Mouse (Mus musculus): ENCODE measurements around the gene Tes. TPM values are rescaled to one million over a fixed set of nuclear protein-coding genes. Genes with fewer than 3 reads are reported as not detected.
A peak's percentile ranks its signal among the peaks of the same experiment; 100 is the strongest.

Tes gene
- total RNA-seq, 2 experiments from 2014 or later = 0.69 to 2.6 TPM

GRCm38 (mm10) chr6:17082800-17083199 lies 17.9 kb downstream of the Tes start:
- no peak for TF ChIP-seq CTCF (IDR thresholded peaks at IDR 0.05)
- no peak for DNase-seq
- Histone ChIP-seq H3K27ac (no peak overlapping the region), H3K4me3 (no peak overlapping the region)
- intact Hi-C loops (cut with DNase I) = no loop called here

- TF ChIP-seq CTCF (IDR thresholded peaks at IDR 0.05) = peak; percentile 85
- DNase-seq = peak; percentile 78
- Histone ChIP-seq H3K27ac (no peak overlapping the region), H3K4me3 (no peak overlapping the region)
- intact Hi-C loops (cut with DNase I) = loop anchor here (1.0 kb wide), 1 partner anchor 60 kb away; no protein-coding TSS in a partner anchor
Measured at GRCm38 (mm10) chr6:17087485-17087884, 22.5 kb downstream of the Tes start.

GRCm38 (mm10) chr6:17097301-17097700 lies 32.4 kb downstream of the Tes start:
- no peak overlapping the region for H3K4me3 ChIP-seq
- no peak overlapping the region for H3K27ac ChIP-seq
- TF ChIP-seq CTCF (IDR thresholded peaks at IDR 0.05) = no peak
- no peak for DNase-seq
- intact Hi-C loops (cut with DNase I) = no loop called here

- Histone ChIP-seq H3K27ac (no peak overlapping the region), H3K4me3 (no peak overlapping the region)
- TF ChIP-seq CTCF (IDR thresholded peaks at IDR 0.05) = no peak
- DNase-seq = no peak
- intact Hi-C loops (cut with DNase I) = no loop called here
Measured at GRCm38 (mm10) chr6:17098559-17098958, 33.6 kb downstream of the Tes start.

- no peak overlapping the region for H3K27ac ChIP-seq
- intact Hi-C loops (cut with DNase I) = no loop called here
- peak overlapping the region; percentile 45 for H3K4me3 ChIP-seq
- TF ChIP-seq CTCF (IDR thresholded peaks at IDR 0.05) = no peak
- DNase-seq = no peak
Measured at GRCm38 (mm10) chr6:17099477-17100130, 34.7 kb downstream of the Tes start.

GRCm38 (mm10) chr6:17105714-17106113 lies 40.8 kb downstream of the Tes start:
- H3K4me3 ChIP-seq = no peak overlapping the region
- intact Hi-C loops (cut with DNase I) = loop anchor here (1.0 to 5.0 kb wide), 3 partner anchors 254 to 483 kb away; partner anchors contain the start of gene Met
- TF ChIP-seq CTCF (IDR thresholded peaks at IDR 0.05) = peak; percentile 91
- DNase-seq = peak; percentile 25
- H3K27ac ChIP-seq = no peak overlapping the region

GRCm38 (mm10) chr6:17106493-17106892 lies 41.5 kb downstream of the Tes start:
- no peak for TF ChIP-seq CTCF (IDR thresholded peaks at IDR 0.05)
- intact Hi-C loops (cut with DNase I) = loop anchor here (5.0 kb wide), 1 partner anchor 356 kb away; the partner anchor contains the start of gene Met
- no peak overlapping the region for H3K27ac ChIP-seq
- no peak overlapping the region for H3K4me3 ChIP-seq
- DNase-seq = no peak

- intact Hi-C loops (cut with DNase I) = loop anchor here (5.0 kb wide), 1 partner anchor 353 kb away; the partner anchor contains the start of gene Met
- DNase-seq = no peak
- no peak for TF ChIP-seq CTCF (IDR thresholded peaks at IDR 0.05)
- H3K4me3 ChIP-seq = no peak overlapping the region
- peak overlapping the region; percentile 12; the same call in 1 of the 2 replicates for H3K27ac ChIP-seq
Measured at GRCm38 (mm10) chr6:17109204-17109603, 44.3 kb downstream of the Tes start.

- peak overlapping the region; percentile 69 for H3K27ac ChIP-seq
- peak overlapping the region; percentile 46; the same call in 1 of the 2 replicates for H3K4me3 ChIP-seq
- TF ChIP-seq CTCF (IDR thresholded peaks at IDR 0.05) = peak; percentile 70
- intact Hi-C loops (cut with DNase I) = loop anchor here (2.0 to 5.0 kb wide), 3 partner anchors 62 to 196 kb away; partner anchors contain the start of gene Cav1
- DNase-seq = peak; percentile 39
Measured at GRCm38 (mm10) chr6:17110564-17111100, 45.7 kb downstream of the Tes start.

GRCm38 (mm10) chr6:17112081-17112480 lies 47.1 kb downstream of the Tes start:
- Histone ChIP-seq H3K4me3 (no peak overlapping the region), H3K27ac (no peak overlapping the region)
- DNase-seq = no peak
- intact Hi-C loops (cut with DNase I) = loop anchor here (1.0 to 5.0 kb wide), 3 partner anchors 60 to 198 kb away; no protein-coding TSS in a partner anchor
- TF ChIP-seq CTCF (IDR thresholded peaks at IDR 0.05) = no peak

GRCm38 (mm10) chr6:17112990-17113389 lies 48.0 kb downstream of the Tes start:
- H3K27ac ChIP-seq = no peak overlapping the region
- TF ChIP-seq CTCF (IDR thresholded peaks at IDR 0.05) = no peak
- no peak overlapping the region for H3K4me3 ChIP-seq
- no peak for DNase-seq
- intact Hi-C loops (cut with DNase I) = loop anchor here (1.0 to 5.0 kb wide), 3 partner anchors 59 to 197 kb away; no protein-coding TSS in a partner anchor

GRCm38 (mm10) chr6:17114588-17114987 lies 49.6 kb downstream of the Tes start:
- DNase-seq = no peak
- Histone ChIP-seq H3K27ac (peak overlapping the region; percentile 46; the same call in 1 of the 2 replicates), H3K4me3 (no peak overlapping the region)
- intact Hi-C loops (cut with DNase I) = loop anchor here (5.0 kb wide), 2 partner anchors 58 to 83 kb away; no protein-coding TSS in a partner anchor
- TF ChIP-seq CTCF (IDR thresholded peaks at IDR 0.05) = no peak
